Mouse (Mus musculus): Measurements from ENCODE around the gene Palmd.

The Palmd gene

DNA sequence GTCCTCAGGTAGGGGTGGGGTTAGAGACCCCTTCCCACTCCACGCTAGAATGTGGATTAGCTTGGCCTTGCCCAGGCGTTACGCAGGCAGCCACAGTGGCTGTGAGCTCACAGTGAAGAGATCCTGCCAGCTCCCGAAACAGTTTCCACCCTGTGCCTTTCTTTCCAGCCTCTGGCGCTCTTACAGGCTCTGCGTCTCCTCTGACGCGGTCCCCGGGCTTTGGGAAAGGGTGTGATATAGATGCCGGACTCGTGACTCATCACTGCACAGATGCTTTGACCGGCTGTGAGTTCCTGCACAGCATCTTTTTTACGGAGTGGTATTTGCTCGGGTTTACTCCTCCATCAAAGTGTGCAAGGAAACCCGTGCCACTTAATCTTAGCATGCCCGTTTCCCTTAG, 62.9 kb downstream of the Palmd start:
- intact Hi-C loops (cut with DNase I) = loop anchor here (2.0 to 5.0 kb wide), 3 partner anchors 157 to 531 kb away; no protein-coding TSS in a partner anchor

DNA sequence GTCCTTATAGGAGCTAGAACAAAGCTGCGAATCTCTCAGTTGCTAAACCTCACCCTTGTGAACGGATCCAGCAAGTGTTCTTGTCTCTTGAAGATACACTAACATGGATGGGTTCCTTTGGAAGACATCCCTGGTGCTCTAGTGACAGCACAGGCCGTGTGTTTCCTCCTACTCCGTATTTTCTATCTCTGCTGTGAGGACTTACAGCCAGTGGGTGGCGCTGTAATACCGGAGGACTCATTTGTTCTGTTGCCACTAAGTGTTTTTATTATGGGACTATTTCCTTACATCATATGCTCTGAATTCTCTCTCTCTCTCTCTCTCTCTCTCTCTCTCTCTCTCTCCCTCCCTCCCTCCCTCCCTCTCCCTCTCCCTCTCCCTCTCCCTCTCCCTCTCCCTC, 64.6 kb downstream of the Palmd start:
- intact Hi-C loops (cut with DNase I) = loop anchor here (2.0 kb wide), 1 partner anchor 159 kb away; no protein-coding TSS in a partner anchor

GRCm38 (mm10) chr3:116892872-116893271, 75.9 kb downstream of the Palmd start:
- intact Hi-C loops (cut with DNase I) = no loop called here

DNA sequence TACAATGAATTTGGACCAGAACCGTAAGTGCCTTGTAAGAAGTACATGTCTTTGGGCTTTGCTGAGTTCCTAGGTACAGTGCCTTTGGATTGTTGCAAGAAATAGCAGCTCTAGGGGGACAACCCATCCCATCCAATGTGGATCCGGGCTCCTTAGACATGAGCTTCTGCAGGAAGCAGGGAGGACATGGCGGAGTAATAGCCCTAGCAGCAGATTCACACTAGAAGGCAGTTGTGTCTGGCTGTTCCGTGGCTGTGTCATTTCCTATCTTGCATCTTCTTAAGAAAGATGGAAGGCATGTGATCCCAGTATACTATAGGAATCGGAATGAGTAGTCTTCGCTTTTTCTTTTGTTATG, 76.6 kb downstream of the Palmd start:
- intact Hi-C loops (cut with DNase I) = no loop called here

DNA sequence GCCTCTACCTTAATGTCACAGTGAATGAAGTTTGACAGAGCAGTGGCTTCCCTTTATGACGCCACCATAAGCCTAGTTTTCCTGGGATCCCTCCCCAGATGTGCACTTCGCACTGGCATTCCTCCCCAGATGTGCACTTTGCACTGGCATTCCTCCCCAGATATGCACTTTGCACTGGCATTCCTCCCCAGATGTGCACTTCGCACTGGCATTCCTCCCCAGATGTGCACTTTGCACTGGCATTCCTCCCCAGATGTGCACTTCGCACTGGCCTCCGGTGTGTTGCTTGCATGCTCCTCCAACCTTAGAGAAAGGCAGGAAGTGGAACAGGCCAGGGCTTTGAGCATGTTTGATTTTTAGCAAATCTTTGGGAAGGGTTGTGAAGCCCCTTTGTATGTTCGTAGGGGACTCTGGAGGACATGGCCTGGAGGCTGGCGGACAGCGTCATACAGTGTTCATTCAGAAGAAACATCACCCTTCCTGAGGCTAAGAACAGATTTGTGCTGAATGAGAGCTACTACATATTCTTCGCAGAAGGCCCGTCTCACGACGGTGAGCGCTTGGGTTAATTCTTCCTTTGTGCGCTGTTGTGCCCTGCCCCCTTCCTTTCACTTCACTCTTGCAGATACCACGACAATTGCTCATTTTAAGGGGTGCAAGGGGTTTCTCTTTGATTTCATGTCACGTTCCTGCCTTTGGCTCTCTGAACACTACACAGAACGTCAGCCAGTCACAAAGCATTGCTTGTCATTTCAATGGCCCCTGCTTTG, 77.2 kb downstream of the Palmd start:
- intact Hi-C loops (cut with DNase I) = no loop called here

GRCm38 (mm10) chr3:116890576-116890975, 78.2 kb downstream of the Palmd start:
- intact Hi-C loops (cut with DNase I) = no loop called here

- intact Hi-C loops (cut with DNase I) = no loop called here
Measured at GRCm38 (mm10) chr3:116889358-116889757, 79.4 kb downstream of the Palmd start.

GRCm38 (mm10) chr3:116884941-116885340, 83.8 kb downstream of the Palmd start:
- intact Hi-C loops (cut with DNase I) = no loop called here

- intact Hi-C loops (cut with DNase I) = no loop called here
Measured at GRCm38 (mm10) chr3:116882221-116882960, 86.4 kb downstream of the Palmd start.

GRCm38 (mm10) chr3:116870372-116870771, 98.4 kb downstream of the Palmd start:
- intact Hi-C loops (cut with DNase I) = no loop called here
